Mouse (Mus musculus) c-Kit-positive CD71-negative TER-119-negative erythroid progenitor cells, embryonic 14.5 days (primary cell): ENCODE data around the gene B3gat3.
"Not testable (repeated sequence)": the region's sequence is repeated elsewhere in the genome, so short reads cannot be mapped to it uniquely, and the experiment has no call there.

Experiments
- DNase-seq: peaks from one replicate; pipeline ENCODE4 v3.0.0-alpha.2; 2013; ENCODE audit warnings: low read depth

Gene B3gat3

GRCm38 (mm10) chr19:8942276-8942964 is 22.2 kb downstream of the B3gat3 start:
- no peak for DNase-seq

GRCm38 (mm10) chr19:8943047-8943446 is 22.9 kb downstream of the B3gat3 start:
- no peak for DNase-seq

- no peak for DNase-seq
Measured at GRCm38 (mm10) chr19:8944062-8944461, 23.9 kb downstream of the B3gat3 start.

GRCm38 (mm10) chr19:8944750-8945149 is 24.6 kb downstream of the B3gat3 start:
- DNase-seq: peak; percentile 65

- DNase-seq: no peak
Measured at GRCm38 (mm10) chr19:8945251-8945650, 25.1 kb downstream of the B3gat3 start.

- no peak for DNase-seq
Measured at GRCm38 (mm10) chr19:8946929-8947328, 26.8 kb downstream of the B3gat3 start.

- no peak for DNase-seq
Measured at GRCm38 (mm10) chr19:8950190-8950589, 30.0 kb downstream of the B3gat3 start.

GRCm38 (mm10) chr19:8952241-8952640 is 32.1 kb downstream of the B3gat3 start:
- no peak for DNase-seq

- DNase-seq: peak; percentile 97
Measured at GRCm38 (mm10) chr19:8953135-8954039, 33.2 kb downstream of the B3gat3 start, which contains the start of gene Tut1. Tut1 (plus strand) TSS chr19:8953847.

- DNase-seq: no peak
Measured at GRCm38 (mm10) chr19:8954171-8954570, 34.0 kb downstream of the B3gat3 start.

- no peak for DNase-seq
Measured at GRCm38 (mm10) chr19:8962256-8962655, 42.1 kb downstream of the B3gat3 start.

GRCm38 (mm10) chr19:8965075-8965474 is 44.9 kb downstream of the B3gat3 start:
- no peak for DNase-seq

- no peak for DNase-seq
Measured at GRCm38 (mm10) chr19:8965771-8966170, 45.6 kb downstream of the B3gat3 start.

- DNase-seq: no peak
Measured at GRCm38 (mm10) chr19:8966198-8966589, 46.0 kb downstream of the B3gat3 start.

GRCm38 (mm10) chr19:8966590-8967372 is 46.6 kb downstream of the B3gat3 start, which contains the start of gene Eef1g:
Eef1g (plus strand) TSS chr19:8967041.
- peak; percentile 96 for DNase-seq

- DNase-seq: no peak
Measured at GRCm38 (mm10) chr19:8967373-8967743, 47.2 kb downstream of the B3gat3 start.

- no peak for DNase-seq
Measured at GRCm38 (mm10) chr19:8967893-8968292, 47.7 kb downstream of the B3gat3 start.

GRCm38 (mm10) chr19:8972491-8972890 is 52.3 kb downstream of the B3gat3 start:
- DNase-seq: not testable (repeated sequence)

GRCm38 (mm10) chr19:8974638-8975037 is 54.5 kb downstream of the B3gat3 start:
- no peak for DNase-seq

GRCm38 (mm10) chr19:8975491-8975890 is 55.3 kb downstream of the B3gat3 start:
- no peak for DNase-seq

GRCm38 (mm10) chr19:8976535-8976934 is 56.4 kb downstream of the B3gat3 start:
- no peak for DNase-seq
